Mouse (Mus musculus) lung, postnatal 10 days (tissue): ENCODE measurements around the gene Map2k5.

Experiments
- DNase-seq: peaks from one replicate; pipeline ENCODE4 v3.0.0; 2021

Gene Map2k5

GRCm38 (mm10) chr9:63250841-63251626 is 126.7 kb downstream of the Map2k5 start:
- DNase-seq: no peak

- DNase-seq: no peak
These were observed 129.5 kb downstream of the Map2k5 start for GRCm38 (mm10) chr9:63248095-63248787.

GRCm38 (mm10) chr9:63246568-63247169 is 131.0 kb downstream of the Map2k5 start:
- no peak for DNase-seq

GRCm38 (mm10) chr9:63241961-63242360 is 135.7 kb downstream of the Map2k5 start:
- DNase-seq: no peak

GRCm38 (mm10) chr9:63241241-63241640 is 136.5 kb downstream of the Map2k5 start:
- DNase-seq: no peak

- DNase-seq: no peak
These were observed 143.3 kb downstream of the Map2k5 start for GRCm38 (mm10) chr9:63234356-63234755.

GRCm38 (mm10) chr9:63230289-63230688 is 147.4 kb downstream of the Map2k5 start:
- no peak for DNase-seq

GRCm38 (mm10) chr9:63229124-63229523 is 148.6 kb downstream of the Map2k5 start:
- peak; percentile 12 for DNase-seq

- DNase-seq: no peak
These were observed 155.5 kb downstream of the Map2k5 start for GRCm38 (mm10) chr9:63222161-63222560.

- DNase-seq: no peak
These were observed 157.9 kb downstream of the Map2k5 start for GRCm38 (mm10) chr9:63219851-63220250.

GRCm38 (mm10) chr9:63215031-63215430 is 162.7 kb downstream of the Map2k5 start:
- DNase-seq: no peak

GRCm38 (mm10) chr9:63206769-63207276 is 170.9 kb downstream of the Map2k5 start:
- DNase-seq: no peak

GRCm38 (mm10) chr9:63203461-63203860 is 174.2 kb downstream of the Map2k5 start:
- DNase-seq: no peak

GRCm38 (mm10) chr9:63201376-63202323 is 176.1 kb downstream of the Map2k5 start:
- no peak for DNase-seq

- DNase-seq: peak; percentile 18
These were observed 180.4 kb downstream of the Map2k5 start for GRCm38 (mm10) chr9:63197252-63197651.

- DNase-seq: no peak
These were observed 181.5 kb downstream of the Map2k5 start for GRCm38 (mm10) chr9:63196114-63196682.

GRCm38 (mm10) chr9:63195523-63195922 is 182.2 kb downstream of the Map2k5 start:
- DNase-seq: no peak

GRCm38 (mm10) chr9:63194791-63195190 is 182.9 kb downstream of the Map2k5 start:
- DNase-seq: no peak

GRCm38 (mm10) chr9:63192809-63193208 is 184.9 kb downstream of the Map2k5 start:
- no peak for DNase-seq

- peak; percentile 38 for DNase-seq
These were observed 190.4 kb downstream of the Map2k5 start for GRCm38 (mm10) chr9:63187310-63187709.

- DNase-seq: no peak
These were observed 192.5 kb downstream of the Map2k5 start for GRCm38 (mm10) chr9:63185249-63185648.

GRCm38 (mm10) chr9:63183864-63184263 is 193.8 kb downstream of the Map2k5 start:
- no peak for DNase-seq
